Mouse (Mus musculus): ENCODE results near the gene Srprb.

DNA sequence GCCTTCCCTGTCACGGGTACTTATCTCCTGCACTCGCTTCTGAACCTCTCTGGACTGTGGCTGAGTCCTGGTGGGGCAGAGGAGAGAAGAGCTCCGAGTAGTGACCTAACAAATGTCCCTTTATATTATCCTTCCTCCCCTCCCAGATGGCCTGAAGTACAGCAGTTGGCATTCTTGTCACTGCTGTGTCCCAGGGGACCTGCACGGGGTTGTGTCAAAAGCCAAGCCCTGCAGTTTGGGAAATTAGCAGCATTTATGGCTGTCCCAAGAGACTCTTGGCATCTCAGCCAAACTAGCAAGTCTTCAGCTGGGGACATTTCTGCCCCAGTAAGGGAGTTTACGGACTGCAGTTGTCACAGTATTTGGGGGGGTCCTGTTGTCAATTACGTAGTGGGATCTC, 62.5 kb downstream of the Srprb start:
- TF ChIP-seq CHD2 (IDR thresholded peaks at IDR 0.05; ENCODE audit: low read depth, low read length), result no peak
- TF ChIP-seq HCFC1 (IDR thresholded peaks at IDR 0.05; ENCODE audit: borderline replicate concordance, insufficient read depth, low read length), result no peak
- TF ChIP-seq ZC3H11A (IDR thresholded peaks at IDR 0.05; ENCODE audit: borderline replicate concordance, low read depth, low read length), result no peak
- no peak for TF ChIP-seq MAFK (IDR thresholded peaks at IDR 0.05; ENCODE audit: insufficient read depth, low read depth, low read length)

Measured in ES-E14 (cell line).